Mouse (Mus musculus) erythroblast, adult 5-6 weeks (primary cell): ENCODE data around the gene Srcap. TPM values are rescaled to one million over a fixed set of nuclear protein-coding genes. Genes with fewer than 3 reads are reported as not detected.

ENCODE experiments used
- total RNA-seq, 2 experiments: library from RNA; stranded (forward) in 1 of 2; stranded (reverse) in 1 of 2; fragments of 150-400 nt in 1 of 2; fragments of 200-764, 138-1000 nt in 1 of 2; gene quantifications; 2 replicates each; pipeline versions ENCODE4 v1.2.3 to v1.2.4; 2015 to 2017; ENCODE audit warnings: low replicate concordance in 2 of 2

Gene Srcap
- total RNA-seq, 2 experiments from 2014 or later, result 51.9 to 59.9 TPM

Other genes with a start within 250 kb of the Srcap start
- 15.6 and 18.8 TPM in 2 replicates for gene Sephs2, start 237.9 kb upstream of the Srcap start, total RNA-seq (2015; ENCODE audit: low replicate concordance)
- 20.2 and 34.8 TPM in 2 replicates for gene Sephs2, start 237.9 kb upstream of the Srcap start, total RNA-seq (2017; ENCODE audit: low replicate concordance)
- gene Itgal, start 215.7 kb upstream of the Srcap start, total RNA-seq (2015; ENCODE audit: low replicate concordance), result 29.0 and 34.4 TPM in 2 replicates
- 4.0 and 10.4 TPM in 2 replicates for gene Itgal, start 215.7 kb upstream of the Srcap start, total RNA-seq (2017; ENCODE audit: low replicate concordance)
- 1.2 TPM in 1 of 2 replicates, not detected in the other for gene Zfp768, start 166.4 kb upstream of the Srcap start, total RNA-seq (2015; ENCODE audit: low replicate concordance)
- 0.94 and 1.5 TPM in 2 replicates for gene Zfp768, start 166.4 kb upstream of the Srcap start, total RNA-seq (2017; ENCODE audit: low replicate concordance)
- gene Zfp747, start 135.9 kb upstream of the Srcap start, total RNA-seq (2015; ENCODE audit: low replicate concordance), result 0.42 and 1.2 TPM in 2 replicates
- gene Zfp747, start 135.9 kb upstream of the Srcap start, total RNA-seq (2017; ENCODE audit: low replicate concordance), result 1.0 and 1.3 TPM in 2 replicates
- 0.38 TPM in 1 of 2 replicates, not detected in the other for gene 9130019O22Rik, start 124.8 kb upstream of the Srcap start, total RNA-seq (2015; ENCODE audit: low replicate concordance)
- 1.4 and 1.8 TPM in 2 replicates for gene 9130019O22Rik, start 124.8 kb upstream of the Srcap start, total RNA-seq (2017; ENCODE audit: low replicate concordance)
- not detected in 2 replicates for gene E430018J23Rik, start 118.4 kb upstream of the Srcap start, total RNA-seq (2015; ENCODE audit: low replicate concordance)
- gene E430018J23Rik, start 118.4 kb upstream of the Srcap start, total RNA-seq (2017; ENCODE audit: low replicate concordance), result 0.28 and 3.4 TPM in 2 replicates
- 0.19 and 3.6 TPM in 2 replicates for gene Zfp764, start 105.2 kb upstream of the Srcap start, total RNA-seq (2015; ENCODE audit: low replicate concordance)
- gene Zfp764, start 105.2 kb upstream of the Srcap start, total RNA-seq (2017; ENCODE audit: low replicate concordance), result 2.5 TPM in 1 of 2 replicates, not detected in the other
- 8.4 and 26.9 TPM in 2 replicates for gene Zfp688, start 89.9 kb upstream of the Srcap start, total RNA-seq (2015; ENCODE audit: low replicate concordance)
- gene Zfp688, start 89.9 kb upstream of the Srcap start, total RNA-seq (2017; ENCODE audit: low replicate concordance), result 1.0 and 3.5 TPM in 2 replicates
- not detected in 2 replicates for gene Zfp689, start 62.8 kb upstream of the Srcap start, total RNA-seq (2015; ENCODE audit: low replicate concordance)
- gene Zfp689, start 62.8 kb upstream of the Srcap start, total RNA-seq (2017; ENCODE audit: low replicate concordance), result 0.26 and 2.4 TPM in 2 replicates
- gene Prr14, start 52.4 kb upstream of the Srcap start, total RNA-seq (2015; ENCODE audit: low replicate concordance), result 65.2 and 71.7 TPM in 2 replicates
- gene Prr14, start 52.4 kb upstream of the Srcap start, total RNA-seq (2017; ENCODE audit: low replicate concordance), result 25.4 and 41.3 TPM in 2 replicates
- 154 and 157 TPM in 2 replicates for gene Fbrs, start 32.8 kb upstream of the Srcap start, total RNA-seq (2015; ENCODE audit: low replicate concordance)
- 61.2 and 79.1 TPM in 2 replicates for gene Fbrs, start 32.8 kb upstream of the Srcap start, total RNA-seq (2017; ENCODE audit: low replicate concordance)
- gene Gm42715, start 7.6 kb downstream of the Srcap start, total RNA-seq (2015; ENCODE audit: low replicate concordance), result 27.9 and 44.5 TPM in 2 replicates
- 17.4 and 34.6 TPM in 2 replicates for gene Gm42715, start 7.6 kb downstream of the Srcap start, total RNA-seq (2017; ENCODE audit: low replicate concordance)
- 1.7 TPM in 1 of 2 replicates, not detected in the other for gene Tmem265, start 49.4 kb downstream of the Srcap start, total RNA-seq (2015; ENCODE audit: low replicate concordance)
- not detected in 2 replicates for gene Tmem265, start 49.4 kb downstream of the Srcap start, total RNA-seq (2017; ENCODE audit: low replicate concordance)
- 35.1 and 44.2 TPM in 2 replicates for gene Phkg2, start 61.4 kb downstream of the Srcap start, total RNA-seq (2015; ENCODE audit: low replicate concordance)
- gene Phkg2, start 61.4 kb downstream of the Srcap start, total RNA-seq (2017; ENCODE audit: low replicate concordance), result 16.2 and 40.8 TPM in 2 replicates
- 4.0 and 14.0 TPM in 2 replicates for gene Ccdc189, start 76.6 kb downstream of the Srcap start, total RNA-seq (2015; ENCODE audit: low replicate concordance)
- gene Ccdc189, start 76.6 kb downstream of the Srcap start, total RNA-seq (2017; ENCODE audit: low replicate concordance), result 26.1 and 31.4 TPM in 2 replicates
- gene Rnf40, start 76.8 kb downstream of the Srcap start, total RNA-seq (2015; ENCODE audit: low replicate concordance), result 17.1 and 18.1 TPM in 2 replicates
- gene Rnf40, start 76.8 kb downstream of the Srcap start, total RNA-seq (2017; ENCODE audit: low replicate concordance), result 41.8 and 86.0 TPM in 2 replicates
- 0.77 and 0.84 TPM in 2 replicates for gene Zfp629, start 103.8 kb downstream of the Srcap start, total RNA-seq (2015; ENCODE audit: low replicate concordance)
- gene Zfp629, start 103.8 kb downstream of the Srcap start, total RNA-seq (2017; ENCODE audit: low replicate concordance), result 2.0 and 3.2 TPM in 2 replicates
- 28.8 and 41.3 TPM in 2 replicates for gene Bcl7c, start 196.9 kb downstream of the Srcap start, total RNA-seq (2015; ENCODE audit: low replicate concordance)
- gene Bcl7c, start 196.9 kb downstream of the Srcap start, total RNA-seq (2017; ENCODE audit: low replicate concordance), result 3.8 and 4.3 TPM in 2 replicates
- 0.63 TPM in 1 of 2 replicates, not detected in the other for gene Ctf1, start 200.8 kb downstream of the Srcap start, total RNA-seq (2015; ENCODE audit: low replicate concordance)
- gene Ctf1, start 200.8 kb downstream of the Srcap start, total RNA-seq (2017; ENCODE audit: low replicate concordance), result not detected in 2 replicates
- not detected in 2 replicates for gene Ctf2, start 220.2 kb downstream of the Srcap start, total RNA-seq (2015; ENCODE audit: low replicate concordance)
- gene Ctf2, start 220.2 kb downstream of the Srcap start, total RNA-seq (2017; ENCODE audit: low replicate concordance), result not detected in 2 replicates
- gene Fbxl19, start 232.6 kb downstream of the Srcap start, total RNA-seq (2015; ENCODE audit: low replicate concordance), result 2.7 and 6.0 TPM in 2 replicates
- gene Fbxl19, start 232.6 kb downstream of the Srcap start, total RNA-seq (2017; ENCODE audit: low replicate concordance), result 3.1 and 6.2 TPM in 2 replicates